Mouse (Mus musculus): ENCODE results near the gene Olfr487.
"Not testable (repeated sequence)": the region's sequence is repeated elsewhere in the genome, so short reads cannot be mapped to it uniquely, and the experiment has no call there.

Gene Olfr487

DNA sequence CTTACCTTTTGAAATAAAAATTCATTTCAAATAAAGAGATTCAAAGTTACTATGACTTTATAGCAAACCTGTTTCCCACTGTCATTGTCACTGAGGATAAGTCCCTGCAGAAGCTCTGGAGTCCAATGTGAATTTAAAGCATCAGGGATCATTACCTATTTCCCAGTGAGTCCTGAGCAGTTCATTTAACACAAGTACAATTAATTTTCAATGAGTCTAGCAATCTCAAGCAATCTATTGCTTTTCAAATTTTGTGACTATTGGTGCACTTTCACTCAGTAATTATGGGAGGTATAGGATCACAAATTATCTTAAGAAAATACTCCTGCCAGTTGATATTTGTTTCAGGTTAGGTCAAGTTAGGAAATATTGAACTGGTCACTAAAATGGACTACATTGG lies at the start of gene Olfr487:
Gene Olfr487, minus strand, starts transcription at position 101 of the 400 bp plus-strand sequence.
- not testable (repeated sequence) for DNase-seq (ENCODE audit: low spot score)

DNA sequence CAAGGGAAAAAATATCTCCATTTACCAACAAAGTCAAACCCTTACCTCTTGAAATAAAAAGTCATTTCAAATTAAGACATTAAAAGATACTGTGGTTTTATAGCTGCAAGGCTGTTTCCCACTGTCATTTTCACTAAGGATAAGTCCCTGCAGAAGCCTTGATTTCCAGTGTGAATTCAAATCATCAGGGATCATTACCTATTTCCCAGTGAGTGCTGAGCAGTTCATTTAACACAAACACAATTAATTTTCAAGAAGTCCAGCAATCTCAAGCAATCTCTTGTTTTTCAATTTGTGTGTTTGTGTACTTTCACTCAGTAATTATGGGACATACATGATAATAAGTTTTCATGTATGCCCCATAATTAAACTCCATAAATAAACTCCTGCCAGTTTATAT lies 43.8 kb upstream of the Olfr487 start, which contains the start of gene Olfr488:
Gene Olfr488, minus strand, starts transcription at position 101 of the 400 bp plus-strand sequence.
- DNase-seq (ENCODE audit: low spot score): no peak

DNA sequence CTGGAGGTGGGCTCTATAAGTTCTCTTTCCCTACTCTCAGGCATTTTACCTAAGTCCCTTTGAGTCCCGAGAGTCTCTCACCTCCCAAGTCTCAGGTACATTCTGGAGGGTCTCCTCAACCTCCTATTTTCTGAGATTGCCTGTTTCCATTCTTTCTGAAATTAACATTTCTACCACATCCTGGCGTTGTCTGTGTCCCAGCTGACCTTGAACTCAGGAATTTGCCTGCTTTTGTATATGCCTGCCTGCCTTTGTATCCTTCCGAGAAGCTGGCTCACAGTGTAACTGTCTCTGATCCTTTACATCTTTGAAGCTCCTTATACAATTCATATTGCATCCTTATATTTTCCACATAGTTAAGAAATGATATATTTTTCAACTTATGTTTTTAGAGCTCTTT lies 19.1 kb upstream of the Olfr487 start:
- DNase-seq (ENCODE audit: low spot score): no peak

DNA sequence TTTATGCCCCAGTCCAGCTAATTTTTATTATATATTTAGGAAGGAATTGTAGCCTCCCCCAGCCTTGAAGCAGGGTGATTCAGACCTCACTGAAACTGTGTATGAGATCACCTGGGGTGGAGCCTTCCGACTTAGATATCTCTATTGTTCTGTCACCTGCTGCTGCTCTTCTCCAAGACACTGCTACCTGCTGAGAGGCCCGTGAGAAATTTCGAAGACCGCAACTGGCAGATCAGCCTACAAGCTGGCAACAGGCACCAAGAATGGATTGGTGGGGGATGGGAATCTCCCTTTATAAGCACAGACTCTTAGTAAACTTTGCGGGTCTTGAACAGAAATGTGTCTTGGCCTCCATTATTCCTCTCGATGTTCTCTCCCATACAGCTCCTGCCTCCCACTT lies 17.5 kb downstream of the Olfr487 start:
- no peak for DNase-seq (ENCODE audit: low spot score)

DNA sequence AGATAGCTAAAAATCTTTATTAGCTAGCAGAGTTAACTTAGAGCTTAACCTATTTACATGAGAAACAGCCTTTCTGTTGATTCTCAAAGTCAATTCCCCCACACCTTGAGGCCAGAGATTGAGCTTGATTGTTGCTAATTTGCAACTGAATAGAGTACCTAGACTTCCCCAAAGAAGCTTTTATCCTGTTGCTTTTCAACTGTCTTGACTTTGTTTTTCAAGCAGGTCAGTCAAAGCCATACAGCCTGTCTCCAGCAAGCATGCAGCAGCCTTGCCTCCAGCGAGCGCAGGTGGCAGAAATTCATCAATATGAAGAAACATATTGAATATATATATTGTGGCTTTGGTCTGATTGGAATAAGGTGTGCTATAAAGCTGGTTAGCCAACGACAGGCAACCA lies 18.1 kb downstream of the Olfr487 start:
- DNase-seq (ENCODE audit: low spot score): not testable (repeated sequence)

DNA sequence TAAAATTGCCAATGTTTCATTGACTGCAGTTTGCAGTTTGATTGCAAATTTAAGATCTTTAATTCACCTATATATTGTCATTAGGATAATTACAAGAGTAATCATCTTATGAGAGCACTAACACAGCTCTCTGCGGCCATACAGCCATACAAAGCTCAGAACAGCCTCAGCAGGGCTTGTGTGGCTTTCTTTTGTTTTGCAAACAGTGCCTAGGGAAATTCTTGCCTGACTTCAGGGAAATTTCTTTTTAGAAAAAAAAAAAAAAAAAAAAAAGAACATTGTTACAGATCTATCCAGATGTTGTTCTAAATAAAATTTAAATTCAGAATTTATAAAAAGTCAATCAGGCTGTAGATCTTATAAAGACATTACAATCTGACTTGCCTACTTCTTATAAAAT lies 21.7 kb downstream of the Olfr487 start:
- DNase-seq (ENCODE audit: low spot score): not testable (repeated sequence)

DNA sequence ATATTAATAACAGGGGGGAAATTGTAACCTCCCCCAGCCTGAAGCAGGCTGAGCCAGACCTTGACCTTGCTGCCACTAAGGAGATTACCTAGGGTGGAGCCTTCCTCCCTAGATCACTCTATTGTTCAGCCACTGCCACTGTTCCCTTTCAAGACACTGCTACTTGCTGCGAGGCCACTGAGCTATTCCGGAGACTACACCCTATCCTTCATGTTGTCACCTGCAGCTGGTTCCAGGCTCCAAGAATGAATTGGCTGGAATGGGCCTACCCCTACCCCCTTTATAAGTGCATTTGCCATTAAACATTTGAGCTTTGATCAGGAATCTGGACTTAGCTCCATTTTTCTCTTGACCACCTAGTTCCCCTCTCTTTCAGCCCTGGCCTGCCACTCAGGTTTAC lies 23.2 kb downstream of the Olfr487 start:
- not testable (repeated sequence) for DNase-seq (ENCODE audit: low spot score)

DNA sequence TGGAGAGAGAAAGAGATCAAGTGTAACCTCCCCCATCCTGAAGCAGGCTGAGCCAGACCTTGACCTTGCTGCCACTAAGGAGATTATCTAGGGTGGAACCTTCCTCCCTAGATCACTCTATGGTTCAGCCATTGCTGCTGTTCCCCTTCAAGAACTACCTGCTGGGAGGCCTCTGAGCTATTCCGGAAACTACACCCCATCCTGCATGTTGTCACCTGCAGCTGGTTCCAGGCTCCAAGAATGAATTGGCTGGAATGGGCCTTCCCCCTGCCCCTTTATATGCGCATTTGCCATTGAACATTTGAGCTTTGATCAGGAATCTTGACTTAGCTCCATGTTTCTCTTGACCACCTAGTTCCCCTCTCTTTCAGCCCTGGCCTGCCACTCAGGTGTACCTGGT lies 29.2 kb downstream of the Olfr487 start:
- not testable (repeated sequence) for DNase-seq (ENCODE audit: low spot score)

DNA sequence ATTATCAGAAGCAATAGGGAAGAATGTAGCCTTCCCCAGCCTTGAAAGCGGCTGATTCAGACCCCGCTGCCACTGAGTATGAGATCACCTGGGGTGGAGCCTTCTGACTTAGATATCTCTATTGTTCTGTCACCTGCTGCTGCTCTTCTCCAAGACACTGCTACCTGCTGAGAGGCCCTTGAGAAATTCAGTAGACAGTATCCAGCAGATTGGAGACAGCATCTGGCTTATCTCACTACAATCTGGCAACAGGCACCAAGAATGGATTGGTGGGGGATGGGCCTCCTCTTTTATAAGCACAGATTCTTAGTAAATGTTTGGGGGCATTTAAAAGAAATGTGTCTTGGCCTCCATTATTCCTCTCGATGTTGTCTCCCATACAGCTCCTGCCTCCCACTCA lies 30.0 kb downstream of the Olfr487 start:
- not testable (repeated sequence) for DNase-seq (ENCODE audit: low spot score)

DNA sequence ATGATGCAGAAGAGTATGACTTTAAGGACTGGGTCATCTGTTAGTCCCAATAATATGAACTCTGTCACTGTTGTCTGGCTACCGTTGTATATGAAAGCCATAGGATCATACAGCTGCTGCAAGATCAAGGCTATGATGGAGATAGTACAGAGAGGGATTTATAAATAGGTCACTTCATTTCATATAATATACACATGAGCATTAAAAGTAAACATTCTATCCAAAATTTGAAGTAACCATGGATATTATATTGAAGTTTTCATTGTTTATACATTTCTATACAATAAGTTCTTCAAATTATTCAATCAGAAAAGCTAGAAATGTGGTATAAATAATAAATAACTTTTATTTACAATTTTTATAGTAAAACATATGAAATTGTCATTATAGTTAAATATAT lies 41.8 kb downstream of the Olfr487 start, which contains the start of gene Olfr486:
Gene Olfr486, minus strand, starts transcription at position 101 of the 400 bp plus-strand sequence.
- DNase-seq (ENCODE audit: low spot score): not testable (repeated sequence)

DNA sequence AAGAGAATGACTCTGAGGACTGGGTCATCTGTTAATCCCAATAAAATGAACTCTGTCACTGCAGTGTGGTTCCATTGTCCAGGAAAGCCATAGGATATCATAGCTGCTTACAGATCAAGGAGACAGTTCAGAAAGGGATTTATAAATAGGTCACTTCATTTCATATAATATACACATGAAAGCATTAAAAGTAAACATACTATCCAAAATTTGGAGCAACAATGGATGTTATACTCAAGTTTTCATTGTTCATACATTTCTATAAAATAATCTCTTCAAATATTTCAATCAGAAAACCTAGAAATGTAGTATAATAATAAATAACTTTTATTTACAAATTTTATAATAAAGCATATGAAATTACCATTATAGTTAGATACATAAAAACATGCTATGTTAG lies 54.7 kb downstream of the Olfr487 start, which contains the start of gene Olfr485:
Gene Olfr485, minus strand, starts transcription at position 101 of the 400 bp plus-strand sequence.
- no peak for DNase-seq (ENCODE audit: low spot score)

Measured in T-cell, adult 2 months (primary cell).